Mouse (Mus musculus) central nervous system, embryonic 11.5 days (tissue): ENCODE results near the gene Dnase2b. TPM values are rescaled to one million over a fixed set of nuclear protein-coding genes. Genes with fewer than 3 reads are reported as not detected.

ENCODE experiments used
- polyA plus RNA-seq: library from polyadenylated mRNA; depleted of rRNA; stranded (reverse); fragments of >200 nt; gene quantifications from 2 replicates; pipeline ENCODE4 v1.2.3, GENCODE M21; 2012; rRNA removed

Gene Dnase2b
- polyA plus RNA-seq = 0.05 TPM in 1 of 2 replicates, not detected in the other

DNA sequence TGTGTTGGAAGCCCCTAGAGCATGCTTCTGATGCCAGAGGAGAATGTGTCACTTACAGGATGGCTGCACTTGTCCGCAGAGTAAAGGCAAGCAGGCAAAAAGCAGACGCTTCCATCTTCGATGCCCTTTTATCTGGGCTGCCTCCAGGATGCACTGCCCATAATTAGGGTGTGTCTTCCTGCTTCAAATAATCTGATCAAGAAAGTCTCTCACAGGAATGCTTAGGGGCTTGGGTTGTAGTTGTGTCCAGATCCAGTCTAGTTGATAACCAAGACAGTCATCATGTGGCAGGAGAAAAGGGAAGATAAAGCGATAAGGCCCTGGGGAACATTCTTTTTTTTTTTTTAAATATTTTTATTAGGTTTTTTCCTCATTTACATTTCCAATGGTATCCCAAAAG lies at the start of gene Dnase2b:
Gene Dnase2b, minus strand, starts transcription at position 101 of the 400 bp plus-strand sequence.

DNA sequence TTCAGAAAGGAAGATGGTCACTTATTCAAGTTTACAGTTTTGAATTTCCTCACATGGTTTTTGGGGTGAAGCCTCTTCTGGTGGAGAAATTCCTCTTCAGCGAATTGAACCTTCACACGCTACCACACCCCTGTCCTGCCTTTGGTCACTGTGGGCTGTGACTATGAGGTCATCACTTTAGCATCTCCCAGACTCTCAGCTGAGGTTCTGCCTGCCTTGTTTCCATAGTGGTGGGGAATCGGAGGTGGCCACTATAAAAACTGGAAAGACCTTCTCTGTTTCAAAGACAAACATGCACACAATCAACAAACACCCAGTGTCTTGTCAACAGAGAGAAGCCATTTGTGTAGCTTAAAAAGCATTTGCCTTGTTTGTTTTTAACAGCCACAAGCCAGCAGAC lies 35.8 kb upstream of the Dnase2b start, which contains the start of gene 4930503B20Rik:
Gene 4930503B20Rik, minus strand, starts transcription at position 101 of the 400 bp plus-strand sequence.

DNA sequence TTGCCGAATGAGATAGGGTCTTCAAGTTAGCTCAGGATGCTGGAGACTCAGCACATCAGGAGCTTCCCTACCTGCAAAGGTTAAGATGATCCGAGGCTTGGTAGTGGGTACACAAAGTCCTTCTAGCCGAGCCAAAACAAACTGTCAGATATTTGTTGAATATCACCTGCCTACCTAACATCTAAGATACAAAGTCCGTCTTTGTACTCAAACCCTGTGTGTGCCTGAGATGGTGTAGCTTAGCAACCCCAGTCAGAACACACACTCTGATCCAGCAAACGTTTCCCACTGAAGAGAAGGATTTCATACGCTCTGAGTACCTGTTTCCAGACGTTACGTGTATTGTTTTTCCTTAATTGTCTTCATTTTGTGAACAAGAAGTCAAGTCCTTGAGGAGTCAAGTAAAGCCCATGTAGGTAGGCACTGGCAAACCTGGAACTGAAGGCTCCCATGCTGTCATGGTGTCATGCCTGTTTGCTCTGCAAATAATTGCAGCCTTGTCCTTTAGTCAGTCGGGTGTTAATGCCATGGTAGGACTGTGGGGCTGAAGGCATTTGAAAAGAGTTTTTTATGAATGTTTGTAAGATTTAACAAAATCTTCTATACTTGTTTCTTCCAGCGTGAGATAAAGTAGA lies 45.1 kb downstream of the Dnase2b start, which contains the start of gene Uox:
Gene Uox, plus strand, starts transcription at position 279 of the 635 bp plus-strand sequence.

Other genes with a start within 250 kb of the Dnase2b start
- gene Ssx2ip, start 211.0 kb downstream of the Dnase2b start, polyA plus RNA-seq = 17.2 and 22.1 TPM in 2 replicates
- gene Ctbs, start 165.8 kb downstream of the Dnase2b start, polyA plus RNA-seq = 2.1 and 4.1 TPM in 2 replicates
- gene Spata1, start 115.8 kb downstream of the Dnase2b start, polyA plus RNA-seq = 9.0 and 11.3 TPM in 2 replicates
- 203 and 429 TPM in 2 replicates for gene Gng5, start 115.8 kb downstream of the Dnase2b start, polyA plus RNA-seq
- gene Rpf1, start 94.2 kb downstream of the Dnase2b start, polyA plus RNA-seq = 55.2 and 63.2 TPM in 2 replicates
- gene Uox, start 45.2 kb downstream of the Dnase2b start, polyA plus RNA-seq = 0.16 TPM in 1 of 2 replicates, not detected in the other
- 0.12 TPM in 1 of 2 replicates, not detected in the other for gene 4930503B20Rik, start 35.7 kb upstream of the Dnase2b start, polyA plus RNA-seq
- gene Samd13, start 70.0 kb upstream of the Dnase2b start, polyA plus RNA-seq = 0.26 and 0.42 TPM in 2 replicates
- gene Prkacb, start 197.4 kb upstream of the Dnase2b start, polyA plus RNA-seq = 34.6 and 48.9 TPM in 2 replicates
- 4.6 and 6.6 TPM in 2 replicates for gene Ttll7, start 236.8 kb upstream of the Dnase2b start, polyA plus RNA-seq